Mouse (Mus musculus) forebrain, embryonic 13.5 days (tissue): ENCODE results near the gene Selenom. TPM values are rescaled to one million over a fixed set of nuclear protein-coding genes. Genes with fewer than 3 reads are reported as not detected.
A peak's percentile ranks its signal among the peaks of the same experiment; 100 is the strongest.

Experiments used
- ATAC-seq: fragments of 200-750 bp; cut with Nextera tagmentation; 2 replicates; pipeline ENCODE4 v1.8.0; 2017
- H3K27ac ChIP-seq: fragments of 300-500 bp; sonication (generic); 2 replicates; pipeline ENCODE4 v1.5.1; 2015; ENCODE audit warnings: inconsistent platforms, mild to moderate bottlenecking, moderate library complexity
- H3K27me3 ChIP-seq: fragments of 300-500 bp; sonication (generic); 2 replicates; pipeline ENCODE4 v1.6.1; 2015; ENCODE audit warnings: mild to moderate bottlenecking, inconsistent platforms
- H3K36me3 ChIP-seq: fragments of 300-500 bp; sonication (generic); 2 replicates; pipeline ENCODE4 v1.6.1; 2015; ENCODE audit warnings: mild to moderate bottlenecking, inconsistent platforms; ENCODE audit not compliant: poor library complexity, severe bottlenecking
- H3K4me1 ChIP-seq: fragments of 300-500 bp; sonication (generic); 2 replicates; pipeline ENCODE4 v1.6.1; 2015; ENCODE audit warnings: inconsistent platforms
- H3K4me2 ChIP-seq: fragments of 300-500 bp; sonication (generic); 2 replicates; pipeline ENCODE4 v1.6.1; 2015; ENCODE audit warnings: inconsistent platforms, mild to moderate bottlenecking, moderate library complexity
- H3K4me3 ChIP-seq: fragments of 300-500 bp; sonication (generic); 2 replicates; pipeline ENCODE4 v1.5.1; 2015; ENCODE audit warnings: mild to moderate bottlenecking, inconsistent platforms
- H3K9ac ChIP-seq: fragments of 300-500 bp; sonication (generic); 2 replicates; pipeline ENCODE4 v1.6.1; 2015; ENCODE audit warnings: mild to moderate bottlenecking, inconsistent platforms
- H3K9me3 ChIP-seq: fragments of 300-500 bp; sonication (generic); replicated peaks from 2 replicates; pipeline ENCODE4 v1.6.1; 2016; ENCODE audit warnings: inconsistent platforms
- WGBS: fragments of 180-500 bp; shearing (Covaris S2); methylation state at CpG from one replicate; pipeline ENCODE4 v1.1.7; 2015; 5-methylcytosine and 5-hydroxymethylcytosine counted together
- polyA plus RNA-seq: library from polyadenylated mRNA; unstranded; fragments of >200 nt; fragmentation: Nextera tagmentation; extraction: Ambion mirVana; gene quantifications from 2 replicates; pipeline ENCODE4 v1.2.1, GENCODE M21; 2015

The Selenom gene
- polyA plus RNA-seq, 1 experiment from 2014 or later, result 30.3 TPM

DNA sequence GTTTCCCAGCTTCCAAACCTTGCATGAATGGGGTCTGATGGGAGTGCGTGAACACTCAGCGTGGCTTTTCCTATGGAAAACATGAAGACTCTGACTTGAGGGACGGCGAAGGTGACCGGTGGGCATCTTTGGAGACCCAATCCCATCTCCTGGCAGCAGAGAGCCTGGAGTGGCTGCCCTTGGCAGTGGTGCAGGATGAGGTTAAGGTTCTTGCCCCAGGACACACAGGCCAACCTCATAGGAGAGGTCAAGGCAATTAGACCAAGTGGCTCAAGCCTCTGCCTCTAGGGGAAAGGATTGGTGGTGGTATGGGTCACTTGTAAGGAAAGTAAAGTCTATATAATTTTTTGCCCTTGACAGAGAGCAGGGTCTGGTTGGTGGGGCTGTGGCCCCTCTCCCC is 21.6 kb downstream of the Selenom start:
- no peaks in the 10 kb centered on the region for H3K27me3 ChIP-seq
- H3K4me3 ChIP-seq, result peak overlapping the region; percentile 54
- peaks cover 35% of the 10 kb centered on the region for H3K4me1 ChIP-seq
- H3K4me2 ChIP-seq, result peak overlapping the region; percentile 87
- no peaks in the 10 kb centered on the region for H3K9me3 ChIP-seq
- H3K9ac ChIP-seq, result peak overlapping the region; percentile 70
- ATAC-seq, result no peak
- H3K36me3 ChIP-seq, result peaks cover 24% of the 10 kb centered on the region
- peak overlapping the region; percentile 69; the same call in 1 of the 2 replicates for H3K27ac ChIP-seq
- WGBS, result 51% methylated on average over 5 of the region's 5 CpGs

DNA sequence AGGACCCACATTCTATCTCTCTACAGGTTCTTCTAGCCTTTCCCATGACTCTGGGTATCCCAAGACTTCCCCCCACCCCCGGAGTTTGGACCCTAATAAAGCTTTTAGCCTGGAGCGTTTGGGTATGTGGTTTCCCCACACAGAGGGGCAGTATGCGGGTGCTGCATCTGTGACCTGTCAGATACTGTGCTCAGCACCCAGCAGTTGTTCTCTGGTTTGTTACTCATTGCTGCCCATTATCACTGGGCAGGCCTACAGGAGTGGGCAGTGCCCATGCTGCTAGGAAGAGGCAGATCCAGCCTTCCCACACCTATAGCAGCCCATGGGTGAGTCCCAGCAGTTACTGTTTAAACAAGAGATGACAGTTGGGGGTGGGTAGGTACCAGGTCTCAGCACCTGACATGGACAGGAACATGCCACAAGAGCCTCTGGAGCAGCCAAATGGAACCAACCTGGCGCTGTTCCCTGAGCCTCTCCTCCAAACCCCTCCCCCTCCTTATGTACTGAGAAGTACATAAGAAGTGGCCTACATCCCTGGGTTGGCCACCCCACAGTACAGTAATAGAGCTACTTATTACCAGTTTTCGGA is 22.4 kb downstream of the Selenom start:
- Histone ChIP-seq H3K27me3 (no peaks in the 10 kb centered on the region), H3K9ac (no peak overlapping the region), H3K4me3 (no peak overlapping the region), H3K9me3 (no peaks in the 10 kb centered on the region), H3K4me1 (peaks cover 35% of the 10 kb centered on the region), H3K4me2 (peak overlapping the region; percentile 87), H3K27ac (no peak overlapping the region), H3K36me3 (peaks cover 17% of the 10 kb centered on the region)
- no peak for ATAC-seq
- WGBS, result 92% methylated on average over 5 of the region's 5 CpGs

DNA sequence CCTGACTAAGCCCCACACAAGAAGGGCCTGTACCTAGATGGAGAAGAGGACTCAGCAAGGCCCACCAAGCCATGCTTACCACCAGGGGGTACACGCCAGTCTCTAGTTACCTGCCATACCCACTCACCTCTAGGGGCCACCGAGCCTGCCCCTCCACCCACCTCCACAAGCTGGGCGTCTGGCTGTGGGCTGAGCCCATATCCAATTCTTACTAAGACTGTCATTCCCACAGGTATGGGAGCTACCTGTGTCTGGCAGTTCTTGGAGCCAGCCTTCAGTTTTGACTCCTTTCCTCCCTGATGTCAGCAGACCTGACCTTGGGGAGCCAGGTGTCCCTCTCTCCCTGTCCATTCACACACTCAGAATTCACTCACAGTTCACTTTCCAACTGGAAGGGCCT is 23.2 kb downstream of the Selenom start:
- Histone ChIP-seq H3K27me3 (no peaks in the 10 kb centered on the region), H3K36me3 (peaks cover 8% of the 10 kb centered on the region), H3K27ac (no peak overlapping the region), H3K9me3 (no peaks in the 10 kb centered on the region), H3K9ac (0 out of 2 replicates have a peak overlapping the region, but pooled peaks have one; percentile 72), H3K4me2 (peak overlapping the region; percentile 70), H3K4me1 (peaks cover 35% of the 10 kb centered on the region), H3K4me3 (peak overlapping the region; percentile 55)
- 96% methylated on average over 3 of the region's 3 CpGs for WGBS
- ATAC-seq, result no peak

DNA sequence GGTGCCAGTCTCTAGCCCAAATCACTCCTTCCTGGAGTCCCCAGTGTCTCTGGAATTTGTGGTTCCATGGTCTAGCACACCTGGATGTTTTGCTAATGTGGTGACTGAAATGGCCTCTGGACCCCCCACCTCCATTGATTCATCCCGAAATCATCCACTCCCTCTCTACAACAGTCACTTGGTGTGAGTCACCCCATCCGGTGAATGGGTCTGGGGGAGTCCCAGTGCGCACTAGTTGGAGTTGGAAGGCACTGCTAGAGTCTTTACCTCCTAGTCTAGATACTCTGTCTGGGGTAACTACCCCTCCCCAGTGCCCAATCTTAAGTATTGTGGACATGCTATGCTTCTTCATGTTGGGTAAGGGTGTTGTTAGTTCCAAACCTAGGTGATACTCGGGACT is 23.9 kb downstream of the Selenom start:
- Histone ChIP-seq H3K27me3 (no peaks in the 10 kb centered on the region), H3K9me3 (no peaks in the 10 kb centered on the region), H3K4me3 (peak overlapping the region; percentile 55), H3K4me2 (peak overlapping the region; percentile 70), H3K36me3 (peaks cover 2% of the 10 kb centered on the region; the same call in 1 of the 2 replicates), H3K4me1 (peaks cover 35% of the 10 kb centered on the region), H3K9ac (peak overlapping the region; percentile 72), H3K27ac (no peak overlapping the region)
- no peak for ATAC-seq
- 73% methylated on average over 4 of the region's 4 CpGs for WGBS

DNA sequence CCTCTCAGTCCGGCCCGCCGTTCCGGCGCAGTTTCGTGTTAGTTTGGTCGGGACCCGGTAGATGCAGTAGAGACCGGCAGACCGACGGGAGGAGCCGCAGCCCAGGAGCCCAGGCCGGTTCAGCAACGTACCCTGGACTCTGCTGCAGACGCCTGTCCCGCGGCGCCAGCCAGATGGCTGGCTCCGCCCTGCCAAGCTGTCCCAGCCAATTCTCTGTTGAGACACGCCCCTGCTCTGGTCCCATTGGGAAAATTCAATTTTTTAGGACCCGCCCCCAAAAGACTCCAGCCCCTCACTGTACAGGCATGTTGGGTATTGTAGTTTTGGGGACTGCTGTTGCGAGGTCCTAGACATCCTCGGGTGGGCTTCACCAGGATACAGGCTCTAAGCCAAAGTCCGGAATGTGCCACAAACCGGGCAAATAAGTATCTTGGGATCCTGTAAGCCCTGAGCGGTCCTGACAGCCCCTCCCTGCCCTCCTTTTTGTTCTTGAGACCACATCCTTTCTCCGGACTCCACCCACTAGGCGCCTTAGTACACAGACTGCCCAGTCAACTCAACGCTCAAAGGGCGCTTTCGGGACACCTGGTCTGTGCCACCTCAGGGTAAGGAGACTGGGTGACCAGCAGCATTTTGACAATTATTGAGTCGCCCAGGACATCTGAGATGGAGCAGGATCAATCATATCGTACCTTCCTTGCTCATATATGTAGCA is 24.8 kb downstream of the Selenom start:
- 6% methylated on average over 33 of the region's 33 CpGs for WGBS
- ATAC-seq, result peak; percentile 96
- H3K27ac ChIP-seq, result no peak overlapping the region
- peak overlapping the region; percentile 72 for H3K9ac ChIP-seq
- peak overlapping the region; percentile 70 for H3K4me2 ChIP-seq
- H3K4me1 ChIP-seq, result peaks cover 35% of the 10 kb centered on the region
- no peaks in the 10 kb centered on the region; the same call in 1 of the 2 replicates for H3K9me3 ChIP-seq
- no peaks in the 10 kb centered on the region for H3K36me3 ChIP-seq
- no peaks in the 10 kb centered on the region for H3K27me3 ChIP-seq
- peak overlapping the region; percentile 55 for H3K4me3 ChIP-seq

DNA sequence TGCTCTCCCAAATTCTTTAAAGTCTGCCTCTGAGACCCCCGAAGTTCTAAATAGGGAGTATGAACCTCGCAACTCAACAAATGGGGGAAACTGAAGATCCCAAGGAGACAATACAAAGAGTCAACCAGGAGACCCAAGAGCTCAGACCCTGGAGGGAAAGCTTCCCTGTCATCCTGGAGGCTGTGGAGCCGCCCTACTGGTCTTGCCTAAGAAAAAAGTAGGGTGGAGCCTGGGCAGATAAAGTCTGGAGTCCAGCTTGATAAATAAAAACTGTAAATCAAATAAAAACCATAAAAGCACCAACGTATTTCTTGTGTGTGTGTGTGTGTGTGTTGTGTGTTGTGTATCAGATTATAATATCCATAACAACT is 25.3 kb downstream of the Selenom start:
- no peaks in the 10 kb centered on the region for H3K27me3 ChIP-seq
- H3K4me3 ChIP-seq, result peak overlapping the region; percentile 55
- no peak for ATAC-seq
- peak overlapping the region; percentile 70 for H3K4me2 ChIP-seq
- peaks cover 32% of the 10 kb centered on the region for H3K4me1 ChIP-seq
- no peak overlapping the region for H3K27ac ChIP-seq
- no peaks in the 10 kb centered on the region for H3K36me3 ChIP-seq
- peaks cover 5% of the 10 kb centered on the region for H3K9me3 ChIP-seq
- no peak overlapping the region for H3K9ac ChIP-seq
- WGBS, result 79% methylated on average over 4 of the region's 4 CpGs

DNA sequence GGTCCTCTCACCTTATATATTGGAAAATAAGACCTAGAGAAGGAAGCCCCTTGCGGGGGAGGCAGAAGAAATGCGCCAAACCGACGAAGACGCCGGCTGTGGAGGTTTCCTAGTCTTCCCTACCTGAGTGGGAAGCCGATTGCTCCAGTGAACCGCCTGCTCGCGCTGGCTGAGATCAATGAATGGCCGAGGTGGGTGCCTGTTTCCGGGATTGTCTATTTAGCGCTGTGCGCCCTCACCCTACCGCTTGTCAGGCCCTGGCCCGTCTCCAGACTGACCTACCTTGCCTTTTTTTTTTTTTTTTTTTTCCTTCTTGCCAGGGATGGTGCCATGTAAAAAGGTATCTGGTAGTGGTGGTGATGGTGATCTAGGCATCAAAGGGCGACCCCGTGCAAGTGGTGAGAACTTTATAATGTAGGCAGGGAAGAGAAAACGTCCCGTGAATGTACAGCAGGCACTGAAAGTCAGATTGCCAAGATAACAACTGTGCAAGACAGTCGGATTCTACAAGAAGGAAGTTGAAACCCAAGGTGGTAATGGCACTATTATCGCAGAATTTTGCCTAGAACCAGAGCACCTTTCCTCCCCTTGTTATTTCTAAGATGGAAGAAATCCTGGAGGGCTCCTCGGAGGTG is 26.1 kb downstream of the Selenom start, which contains the start of gene Smtn:
Gene Smtn, minus strand, starts transcription at position 162 of the 635 bp plus-strand sequence.
- peaks cover 27% of the 10 kb centered on the region for H3K4me1 ChIP-seq
- H3K9me3 ChIP-seq, result peaks cover 6% of the 10 kb centered on the region
- no peak within 1 kb of the TSS for H3K27ac ChIP-seq
- no peak for ATAC-seq
- peak within 1 kb of the TSS; percentile 55 for H3K4me3 ChIP-seq
- H3K27me3 ChIP-seq, result no peaks in the 10 kb centered on the region
- H3K9ac ChIP-seq, result peak within 1 kb of the TSS; percentile 51
- peak within 1 kb of the TSS; percentile 70 for H3K4me2 ChIP-seq
- WGBS, result 94% methylated on average over 23 of the region's 23 CpGs
- H3K36me3 ChIP-seq, result no peaks in the 10 kb centered on the region

DNA sequence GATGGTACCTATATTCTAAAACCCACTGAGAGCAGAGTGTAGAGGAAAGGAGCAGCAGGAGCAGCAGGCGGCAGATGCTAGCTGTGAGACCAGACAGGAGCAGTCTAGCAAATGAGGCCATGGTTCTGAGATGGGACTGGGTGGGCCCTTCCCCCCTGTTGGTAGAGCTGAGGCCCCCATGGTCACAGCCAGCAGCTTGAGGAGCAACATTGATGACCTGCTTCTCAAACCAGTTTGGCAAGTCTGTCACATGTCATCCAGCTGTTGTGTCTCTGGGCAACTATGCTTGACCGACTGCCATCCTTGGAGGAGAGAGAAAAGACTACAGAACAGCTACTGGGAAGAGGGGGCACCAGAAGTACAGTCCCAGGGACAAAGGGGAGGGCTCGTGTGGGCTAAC is 27.4 kb downstream of the Selenom start:
- Histone ChIP-seq H3K9me3 (peaks cover 6% of the 10 kb centered on the region), H3K9ac (no peak overlapping the region), H3K36me3 (no peaks in the 10 kb centered on the region), H3K4me2 (no peak overlapping the region), H3K4me3 (no peak overlapping the region), H3K27me3 (no peaks in the 10 kb centered on the region), H3K27ac (no peak overlapping the region), H3K4me1 (peaks cover 17% of the 10 kb centered on the region)
- WGBS, result 65% methylated on average over 3 of the region's 3 CpGs
- no peak for ATAC-seq

DNA sequence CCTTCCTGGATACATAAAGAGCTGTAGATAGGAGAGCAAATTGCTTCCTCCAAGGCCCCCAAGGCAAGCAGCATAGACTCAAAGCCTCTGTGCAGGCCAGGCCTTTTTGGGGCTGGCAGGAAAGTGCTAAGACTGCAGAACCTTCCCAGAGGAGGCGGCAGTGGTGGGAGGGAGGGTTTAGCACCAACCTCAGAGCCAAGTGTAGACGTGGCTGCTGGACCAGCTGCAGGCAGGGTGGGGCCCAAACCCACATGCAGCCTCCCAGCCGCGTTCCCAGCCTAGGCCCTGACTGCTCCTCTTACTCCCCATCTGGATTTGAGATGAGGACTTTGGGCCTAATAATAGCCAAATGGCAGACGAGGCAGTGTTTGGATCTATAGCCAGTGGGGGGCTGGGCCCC is 28.5 kb downstream of the Selenom start:
- no peak for ATAC-seq
- H3K27me3 ChIP-seq, result no peaks in the 10 kb centered on the region
- 50% methylated on average over 5 of the region's 5 CpGs for WGBS
- no peak overlapping the region for H3K4me2 ChIP-seq
- no peak overlapping the region for H3K9ac ChIP-seq
- H3K36me3 ChIP-seq, result no peaks in the 10 kb centered on the region
- peaks cover 15% of the 10 kb centered on the region for H3K4me1 ChIP-seq
- no peak overlapping the region for H3K4me3 ChIP-seq
- H3K27ac ChIP-seq, result no peak overlapping the region
- peaks cover 6% of the 10 kb centered on the region for H3K9me3 ChIP-seq

DNA sequence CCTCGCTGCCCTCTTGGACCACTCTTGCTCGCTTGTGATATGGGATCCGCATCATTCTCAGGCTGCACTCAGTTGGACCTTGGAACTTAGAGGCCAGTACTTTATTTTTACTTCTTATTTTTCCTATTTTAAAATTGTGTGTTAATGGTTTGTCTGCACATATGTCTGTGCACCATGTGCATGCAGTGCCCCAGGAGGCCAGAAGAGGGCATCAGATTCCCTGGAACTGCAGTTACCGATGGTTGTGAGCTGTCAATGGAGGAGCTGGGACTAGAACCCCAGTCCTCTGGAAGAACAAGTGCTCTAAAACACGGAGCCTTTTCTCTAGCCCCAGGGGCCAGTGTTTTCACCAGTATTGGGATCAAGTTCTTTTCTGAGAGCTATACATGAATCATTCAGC is 29.9 kb downstream of the Selenom start:
- ATAC-seq, result no peak
- WGBS, result 96% methylated on average over 5 of the region's 5 CpGs
- H3K4me2 ChIP-seq, result no peak overlapping the region

DNA sequence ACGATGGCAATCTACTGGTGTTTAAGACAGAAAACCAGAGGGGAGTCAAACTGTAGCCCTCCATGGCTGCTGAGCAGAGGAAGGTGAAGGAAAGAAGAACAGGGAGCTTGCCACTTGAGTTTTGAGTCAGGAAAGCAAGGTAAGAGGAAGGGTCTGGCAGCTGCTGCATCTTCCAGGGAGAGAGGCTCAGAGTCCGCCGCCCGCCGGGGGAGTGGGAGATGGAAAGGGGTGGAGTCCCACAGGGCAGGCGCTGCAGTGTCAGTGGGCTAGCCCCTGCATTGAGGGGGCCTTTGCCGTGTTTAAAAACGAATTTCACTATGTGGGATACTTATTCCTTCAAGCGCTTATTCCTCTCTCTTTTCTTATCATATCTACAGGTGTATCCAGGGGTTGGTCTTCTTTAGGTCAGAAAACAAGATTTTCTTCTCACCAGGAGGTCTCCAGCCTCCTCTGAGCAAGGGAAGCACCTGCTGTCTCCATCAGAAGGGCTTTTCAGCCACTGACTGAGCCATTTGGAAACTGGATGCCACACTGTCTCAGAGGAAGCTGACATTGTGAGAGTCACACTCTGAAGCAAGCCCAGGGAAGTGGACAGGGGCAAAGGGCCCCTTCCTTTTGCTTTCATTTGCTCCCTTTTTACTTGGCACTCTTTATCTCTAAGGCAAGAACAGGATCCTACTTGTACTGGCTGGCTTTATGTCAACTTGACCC is 31.2 kb downstream of the Selenom start:
- Histone ChIP-seq H3K9ac (no peak overlapping the region), H3K4me1 (peaks cover 3% of the 10 kb centered on the region; the same call in 1 of the 2 replicates), H3K36me3 (no peaks in the 10 kb centered on the region), H3K27me3 (no peaks in the 10 kb centered on the region), H3K4me3 (no peak overlapping the region), H3K9me3 (peaks cover 6% of the 10 kb centered on the region), H3K4me2 (no peak overlapping the region), H3K27ac (no peak overlapping the region)
- WGBS, result 14% methylated on average over 9 of the region's 9 CpGs
- ATAC-seq, result no peak

More for the DNA sequence above, 29.9 kb downstream of the Selenom start:
- no peak overlapping the region for H3K9ac ChIP-seq
- H3K9me3 ChIP-seq, result peaks cover 6% of the 10 kb centered on the region
- no peak overlapping the region for H3K4me3 ChIP-seq
- H3K27ac ChIP-seq, result no peak overlapping the region
- H3K36me3 ChIP-seq, result no peaks in the 10 kb centered on the region
- peaks cover 6% of the 10 kb centered on the region; the same call in 1 of the 2 replicates for H3K4me1 ChIP-seq
- H3K27me3 ChIP-seq, result no peaks in the 10 kb centered on the region

DNA sequence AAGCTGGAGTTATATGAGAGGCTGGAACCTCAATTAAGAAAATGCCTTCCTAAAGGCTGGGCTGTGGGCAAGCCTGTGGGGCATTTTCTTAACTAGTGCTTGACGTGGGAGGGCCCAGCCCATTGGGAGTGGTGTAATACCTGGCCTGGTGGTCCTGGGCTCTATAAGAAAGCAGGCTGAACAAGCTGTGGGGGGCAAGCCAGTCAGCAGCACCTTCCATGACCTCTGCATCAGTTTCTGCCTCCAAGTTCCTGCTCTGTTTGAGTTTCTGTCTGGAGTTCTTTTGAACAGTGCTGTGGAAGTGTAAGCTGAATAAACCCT is 31.7 kb downstream of the Selenom start:
- Histone ChIP-seq H3K9me3 (peaks cover 6% of the 10 kb centered on the region), H3K27me3 (no peaks in the 10 kb centered on the region), H3K9ac (no peak overlapping the region), H3K4me2 (no peak overlapping the region), H3K27ac (no peak overlapping the region), H3K4me1 (peaks cover 3% of the 10 kb centered on the region; the same call in 1 of the 2 replicates), H3K4me3 (no peak overlapping the region), H3K36me3 (no peaks in the 10 kb centered on the region)
- WGBS, result 14% methylated on average over 1 of the region's 1 CpGs
- no peak for ATAC-seq
